Mouse (Mus musculus) thymus, adult 2 months (tissue): Measurements from ENCODE around the gene Msi1.
A peak's percentile ranks its signal among the peaks of the same experiment; 100 is the strongest.

ENCODE experiments used
- CTCF ChIP-seq: fragments of 200-500 bp; IDR thresholded peaks from 2 replicates; pipeline ENCODE4 v1.5.1; 2012; ENCODE audit warnings: mild to moderate bottlenecking, control low read depth, low read length, moderate library complexity, borderline replicate concordance; ENCODE audit not compliant: control insufficient read depth, poor library complexity, insufficient read depth; ENCODE audit errors: extremely low read depth
- POLR2A ChIP-seq: fragments of 200-500 bp; IDR thresholded peaks from 2 replicates; pipeline ENCODE4 v1.6.1; 2012; ENCODE audit warnings: mild to moderate bottlenecking, low read length, control low read depth, moderate library complexity; ENCODE audit not compliant: control insufficient read depth, poor library complexity, insufficient read depth; ENCODE audit errors: extremely low read depth

DNA sequence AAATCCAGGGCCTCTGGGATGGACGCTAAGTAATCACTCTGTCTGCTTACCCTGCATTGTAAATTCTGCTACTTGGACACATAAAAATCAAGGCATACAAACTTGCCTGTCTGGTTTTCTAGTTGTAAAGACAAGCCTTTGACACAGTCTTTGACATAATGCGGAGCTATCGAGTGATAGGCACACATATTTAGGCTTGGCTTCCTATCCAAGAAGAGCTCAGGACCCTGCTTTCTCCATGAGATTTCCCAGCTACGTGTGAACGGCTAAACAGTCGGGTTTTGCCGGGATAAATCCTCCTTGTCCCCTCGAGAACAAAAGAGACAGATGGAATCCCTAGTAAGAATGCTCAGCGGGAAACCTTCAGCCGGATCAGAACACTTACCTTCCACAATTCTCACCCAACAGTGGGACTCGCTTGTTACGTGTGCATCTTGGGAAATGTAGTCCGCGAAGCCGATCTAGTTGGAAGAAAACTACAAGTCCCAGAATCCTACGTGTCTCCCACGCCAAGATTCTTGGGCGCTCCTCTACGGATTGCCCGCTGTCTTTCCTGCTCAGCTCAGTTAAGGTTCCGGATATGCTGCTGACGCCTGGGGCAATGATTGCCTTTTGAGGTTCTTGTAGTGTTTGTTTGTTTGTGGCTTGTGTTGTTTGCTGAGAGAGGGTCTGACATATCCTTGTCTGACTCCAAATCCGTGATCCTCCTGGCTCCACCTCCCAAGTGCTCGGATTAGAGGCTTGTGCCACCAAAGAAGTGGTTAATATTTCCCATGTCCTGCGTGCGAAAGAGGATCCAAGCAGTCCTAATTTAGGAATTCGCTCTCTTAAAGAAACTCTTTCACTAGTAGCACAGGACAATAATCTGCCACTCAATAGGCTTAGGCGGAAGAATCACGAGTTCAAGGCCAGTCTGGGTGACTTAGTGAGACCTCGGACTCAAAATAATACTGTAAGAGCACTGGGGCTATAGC is 54.8 kb downstream of the Msi1 start, which contains the start of gene Sirt4:
- TF ChIP-seq CTCF (no peak), POLR2A (peak; percentile 49; the same call in 1 of the 2 replicates)
